Mouse (Mus musculus) liver, embryonic 16.5 days (tissue): ENCODE measurements around the gene Utrn. TPM values are rescaled to one million over a fixed set of nuclear protein-coding genes. Genes with fewer than 3 reads are reported as not detected.
A peak's percentile ranks its signal among the peaks of the same experiment; 100 is the strongest.

Experiments used
- ATAC-seq: fragments of 200-750 bp; cut with Nextera tagmentation; 2 replicates; pipeline ENCODE4 v1.8.0; 2017; ENCODE audit warnings: low read depth, mild to moderate bottlenecking, moderate number of reproducible peaks, moderate library complexity
- H3K27ac ChIP-seq: fragments of 300-500 bp; sonication (generic); 2 replicates; pipeline ENCODE4 v1.5.1; 2014; ENCODE audit warnings: mild to moderate bottlenecking, low read length
- H3K27me3 ChIP-seq: fragments of 300-500 bp; sonication (generic); 2 replicates; pipeline ENCODE4 v1.6.1; 2014; ENCODE audit warnings: low read depth, low read length, mixed read lengths; ENCODE audit not compliant: control insufficient read depth, insufficient read depth
- H3K36me3 ChIP-seq: fragments of 300-500 bp; sonication (generic); 2 replicates; pipeline ENCODE4 v1.6.1; 2014; ENCODE audit warnings: mild to moderate bottlenecking; ENCODE audit not compliant: control insufficient read depth, insufficient read depth
- H3K4me1 ChIP-seq: fragments of 300-500 bp; sonication (generic); 2 replicates; pipeline ENCODE4 v1.6.1; 2014; ENCODE audit warnings: low read depth, low read length, mixed read lengths; ENCODE audit not compliant: control insufficient read depth
- H3K4me2 ChIP-seq: fragments of 300-500 bp; sonication (generic); 2 replicates; pipeline ENCODE4 v1.6.1; 2014; ENCODE audit warnings: low read depth, low read length, mixed read lengths
- H3K4me3 ChIP-seq: fragments of 300-500 bp; sonication (generic); 2 replicates; pipeline ENCODE4 v1.5.1; 2014; ENCODE audit warnings: low read depth, mild to moderate bottlenecking, low read length
- H3K9ac ChIP-seq: fragments of 300-500 bp; sonication (generic); 2 replicates; pipeline ENCODE4 v1.6.1; 2014; ENCODE audit warnings: low read depth, low read length
- H3K9me3 ChIP-seq: fragments of 300-500 bp; sonication (generic); replicated peaks from 2 replicates; pipeline ENCODE4 v1.6.1; 2016; ENCODE audit warnings: low read length; ENCODE audit not compliant: control insufficient read depth
- WGBS: fragments of 180-500 bp; shearing (Covaris S2); extraction: QIAGEN DNeasy Blood & Tissue Kit; methylation state at CpG from one replicate; pipeline ENCODE4 v1.1.7; 2014; ENCODE audit not compliant: insufficient replicate concordance; 5-methylcytosine and 5-hydroxymethylcytosine counted together
- polyA plus RNA-seq: library from polyadenylated mRNA; unstranded; fragments of >200 nt; fragmentation: Nextera tagmentation; extraction: Ambion mirVana; gene quantifications from 2 replicates; pipeline ENCODE4 v1.2.1, GENCODE M21; 2015

Gene Utrn
- polyA plus RNA-seq, 1 experiment from 2014 or later: 10.2 TPM

GRCm38 (mm10) chr10:12816530-12816929 is 52.6 kb downstream of the Utrn start:
- Histone ChIP-seq H3K4me1 (peaks cover 34% of the 10 kb centered on the region), H3K27ac (no peak overlapping the region), H3K4me3 (no peak overlapping the region), H3K27me3 (no peaks in the 10 kb centered on the region), H3K4me2 (no peak overlapping the region), H3K36me3 (no peaks in the 10 kb centered on the region), H3K9ac (no peak overlapping the region), H3K9me3 (no peaks in the 10 kb centered on the region)
- ATAC-seq: no peak
- WGBS: 85% methylated on average over 6 of the region's 6 CpGs

GRCm38 (mm10) chr10:12814411-12814810 is 54.8 kb downstream of the Utrn start:
- H3K4me1 ChIP-seq: peaks cover 37% of the 10 kb centered on the region
- WGBS: 31% methylated on average over 7 of the region's 7 CpGs
- H3K27me3 ChIP-seq: no peaks in the 10 kb centered on the region
- H3K9me3 ChIP-seq: no peaks in the 10 kb centered on the region
- H3K4me3 ChIP-seq: no peak overlapping the region
- no peak overlapping the region for H3K4me2 ChIP-seq
- no peaks in the 10 kb centered on the region for H3K36me3 ChIP-seq
- ATAC-seq: peak; percentile 73
- H3K27ac ChIP-seq: no peak overlapping the region
- H3K9ac ChIP-seq: no peak overlapping the region

DNA sequence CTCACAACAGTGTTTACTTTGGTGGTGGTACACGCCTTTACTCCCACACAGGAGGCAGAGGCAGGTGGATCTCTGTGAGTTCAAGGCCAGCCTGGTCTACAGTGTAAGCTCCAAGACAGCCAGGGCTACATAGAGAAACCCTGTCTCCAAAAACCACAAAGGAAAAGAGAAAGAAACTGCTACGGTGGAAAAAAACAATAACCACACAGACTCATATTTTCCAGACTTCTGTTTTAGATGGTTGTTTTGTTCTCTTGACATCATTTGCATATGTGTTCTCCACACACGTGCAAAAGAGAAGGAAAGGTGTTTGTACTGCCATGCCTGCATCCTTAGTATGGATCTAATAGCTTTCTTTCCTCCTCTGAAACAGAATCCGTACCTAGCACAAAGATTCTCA is 55.3 kb downstream of the Utrn start:
- no peak overlapping the region for H3K4me3 ChIP-seq
- 29% methylated on average over 4 of the region's 4 CpGs for WGBS
- H3K4me2 ChIP-seq: peak overlapping the region; percentile 68; the same call in 1 of the 2 replicates
- peak overlapping the region; percentile 82; the same call in 1 of the 2 replicates for H3K27ac ChIP-seq
- no peaks in the 10 kb centered on the region for H3K36me3 ChIP-seq
- peaks cover 37% of the 10 kb centered on the region for H3K4me1 ChIP-seq
- H3K9ac ChIP-seq: peak overlapping the region; percentile 31; the same call in 1 of the 2 replicates
- H3K27me3 ChIP-seq: no peaks in the 10 kb centered on the region
- H3K9me3 ChIP-seq: no peaks in the 10 kb centered on the region
- ATAC-seq: no peak

DNA sequence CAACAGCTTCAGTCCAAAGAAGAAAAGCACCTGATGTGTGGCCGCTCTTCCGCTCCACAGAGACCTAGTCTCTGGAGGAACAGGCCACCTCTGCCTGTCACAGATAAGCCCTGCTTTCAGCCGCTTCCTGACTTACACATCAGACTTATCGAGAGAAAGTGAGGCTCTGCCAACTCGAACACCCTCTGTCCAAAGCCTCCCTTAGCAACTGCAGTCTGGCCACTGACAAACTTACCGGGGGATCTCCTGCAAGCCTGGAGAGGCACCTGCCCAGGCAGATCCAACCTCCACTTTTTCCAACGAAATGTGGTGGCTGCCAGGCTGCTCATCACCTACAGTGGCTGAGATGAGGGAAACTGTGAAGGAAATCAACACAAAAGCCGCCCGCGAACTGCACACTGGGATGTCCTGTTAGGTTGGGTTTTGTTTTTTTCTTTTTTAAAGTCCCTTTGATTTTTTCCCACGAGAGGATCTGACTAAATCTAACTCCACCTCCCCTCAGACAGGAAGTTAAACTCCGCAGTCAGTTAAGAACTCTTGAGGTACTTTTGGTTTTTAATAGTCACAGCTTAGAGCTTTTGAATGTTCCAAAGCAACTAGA is 55.9 kb downstream of the Utrn start:
- 12% methylated on average over 12 of the region's 12 CpGs for WGBS
- H3K4me1 ChIP-seq: peaks cover 37% of the 10 kb centered on the region
- peak overlapping the region; percentile 68 for H3K4me2 ChIP-seq
- H3K9me3 ChIP-seq: no peaks in the 10 kb centered on the region
- no peaks in the 10 kb centered on the region for H3K36me3 ChIP-seq
- H3K4me3 ChIP-seq: peak overlapping the region; percentile 48
- ATAC-seq: peak; percentile 89
- peak overlapping the region; percentile 82 for H3K27ac ChIP-seq
- peak overlapping the region; percentile 51 for H3K9ac ChIP-seq
- no peaks in the 10 kb centered on the region for H3K27me3 ChIP-seq

DNA sequence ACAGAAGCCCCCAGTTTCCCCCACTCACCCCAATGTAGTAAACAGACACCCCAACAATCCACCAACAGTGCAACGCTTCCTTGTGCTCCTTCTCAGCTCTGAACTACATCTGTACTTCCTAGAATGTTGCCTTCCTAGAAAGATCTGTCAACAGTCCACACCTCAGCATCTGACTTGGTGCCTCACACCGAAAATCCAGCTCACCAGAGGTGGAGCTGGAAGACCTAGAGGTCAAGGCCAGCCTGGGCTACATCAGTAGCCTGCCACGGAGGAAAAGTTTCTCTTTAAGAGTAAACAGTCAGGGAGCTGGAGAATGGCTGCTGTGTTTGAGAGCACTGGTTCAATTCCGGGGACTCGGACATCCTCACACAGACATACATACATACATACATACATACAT is 56.5 kb downstream of the Utrn start:
- H3K4me3 ChIP-seq: peak overlapping the region; percentile 48
- peak overlapping the region; percentile 51 for H3K9ac ChIP-seq
- peak; percentile 46 for ATAC-seq
- H3K4me2 ChIP-seq: peak overlapping the region; percentile 68
- no peaks in the 10 kb centered on the region for H3K27me3 ChIP-seq
- H3K36me3 ChIP-seq: no peaks in the 10 kb centered on the region
- peaks cover 37% of the 10 kb centered on the region for H3K4me1 ChIP-seq
- 23% methylated on average over 5 of the region's 5 CpGs for WGBS
- H3K27ac ChIP-seq: peak overlapping the region; percentile 82
- H3K9me3 ChIP-seq: no peaks in the 10 kb centered on the region

GRCm38 (mm10) chr10:12810816-12811215 is 58.3 kb downstream of the Utrn start:
- H3K4me2 ChIP-seq: no peak overlapping the region
- H3K4me3 ChIP-seq: no peak overlapping the region
- H3K4me1 ChIP-seq: peaks cover 33% of the 10 kb centered on the region
- no peaks in the 10 kb centered on the region for H3K9me3 ChIP-seq
- H3K27me3 ChIP-seq: no peaks in the 10 kb centered on the region
- ATAC-seq: no peak
- H3K27ac ChIP-seq: no peak overlapping the region
- 52% methylated on average over 2 of the region's 2 CpGs for WGBS
- H3K36me3 ChIP-seq: no peaks in the 10 kb centered on the region
- H3K9ac ChIP-seq: no peak overlapping the region

GRCm38 (mm10) chr10:12809702-12810101 is 59.5 kb downstream of the Utrn start:
- 34% methylated on average over 3 of the region's 3 CpGs for WGBS
- ATAC-seq: peak; percentile 7; the same call in 1 of the 2 replicates
- peaks cover 30% of the 10 kb centered on the region for H3K4me1 ChIP-seq

GRCm38 (mm10) chr10:12808467-12808866 is 60.7 kb downstream of the Utrn start:
- Histone ChIP-seq H3K27me3 (no peaks in the 10 kb centered on the region), H3K27ac (no peak overlapping the region), H3K9ac (no peak overlapping the region), H3K4me3 (no peak overlapping the region), H3K4me1 (peaks cover 18% of the 10 kb centered on the region), H3K36me3 (no peaks in the 10 kb centered on the region), H3K9me3 (no peaks in the 10 kb centered on the region), H3K4me2 (no peak overlapping the region)
- 61% methylated on average over 4 of the region's 4 CpGs for WGBS
- ATAC-seq: no peak

More at GRCm38 (mm10) chr10:12809702-12810101, 59.5 kb downstream of the Utrn start:
- H3K36me3 ChIP-seq: no peaks in the 10 kb centered on the region
- no peak overlapping the region for H3K4me2 ChIP-seq
- H3K4me3 ChIP-seq: no peak overlapping the region
- H3K27me3 ChIP-seq: no peaks in the 10 kb centered on the region
- H3K27ac ChIP-seq: no peak overlapping the region
- no peaks in the 10 kb centered on the region for H3K9me3 ChIP-seq
- no peak overlapping the region for H3K9ac ChIP-seq

GRCm38 (mm10) chr10:12807706-12808105 is 61.5 kb downstream of the Utrn start:
- ATAC-seq: no peak
- H3K27ac ChIP-seq: no peak overlapping the region
- no peaks in the 10 kb centered on the region for H3K36me3 ChIP-seq
- no peak overlapping the region for H3K4me3 ChIP-seq
- WGBS: 69% methylated on average over 9 of the region's 9 CpGs
- no peak overlapping the region for H3K4me2 ChIP-seq
- H3K27me3 ChIP-seq: no peaks in the 10 kb centered on the region
- H3K4me1 ChIP-seq: peaks cover 10% of the 10 kb centered on the region
- no peak overlapping the region for H3K9ac ChIP-seq
- H3K9me3 ChIP-seq: no peaks in the 10 kb centered on the region
